Mouse (Mus musculus) heart, postnatal 0 days (tissue): ENCODE data around the gene Neu2. TPM values are rescaled to one million over a fixed set of nuclear protein-coding genes. Genes with fewer than 3 reads are reported as not detected.

Source experiments
- ATAC-seq: fragments of 200-750 bp; cut with Nextera tagmentation; 2 replicates; pipeline ENCODE4 v1.8.0; 2017; ENCODE audit warnings: low read depth, moderate number of reproducible peaks, moderate library complexity; ENCODE audit not compliant: insufficient read depth
- DNase-seq: peaks from one replicate; pipeline ENCODE4 v3.0.0-alpha.2; 2016; ENCODE audit warnings: low spot score
- H3K27ac ChIP-seq: fragments of 300-500 bp; sonication (generic); 2 replicates; pipeline ENCODE4 v1.5.1; 2014; ENCODE audit warnings: low read depth, mild to moderate bottlenecking
- H3K27me3 ChIP-seq: fragments of 300-500 bp; sonication (generic); 2 replicates; pipeline ENCODE4 v1.6.1; 2014; ENCODE audit warnings: low read length, mixed read lengths; ENCODE audit not compliant: control insufficient read depth, insufficient read depth
- H3K36me3 ChIP-seq: fragments of 300-500 bp; sonication (generic); replicated peaks from 2 replicates; pipeline ENCODE4 v1.6.1; 2014; ENCODE audit warnings: low read length, mixed read lengths; ENCODE audit not compliant: control insufficient read depth, insufficient read depth
- H3K4me1 ChIP-seq: fragments of 300-500 bp; sonication (generic); 2 replicates; pipeline ENCODE4 v1.6.1; 2014; ENCODE audit warnings: antibody characterized with exemption; ENCODE audit not compliant: control insufficient read depth, insufficient read depth
- H3K4me2 ChIP-seq: fragments of 300-500 bp; sonication (generic); 2 replicates; pipeline ENCODE4 v1.6.1; 2014; ENCODE audit warnings: low read depth, mild to moderate bottlenecking, low read length, moderate library complexity
- H3K4me3 ChIP-seq: fragments of 300-500 bp; sonication (generic); 2 replicates; pipeline ENCODE4 v1.5.1; 2014; ENCODE audit warnings: low read depth, low read length
- H3K9ac ChIP-seq: fragments of 300-500 bp; sonication (generic); replicated peaks from 2 replicates; pipeline ENCODE4 v1.6.1; 2014; ENCODE audit warnings: low read depth, low read length, mixed read lengths
- H3K9me3 ChIP-seq: fragments of 300-500 bp; sonication (generic); replicated peaks from 2 replicates; pipeline ENCODE4 v1.6.1; 2016; ENCODE audit warnings: low read length; ENCODE audit not compliant: control insufficient read depth
- CTCF ChIP-seq: IDR thresholded peaks from 2 replicates; pipeline ENCODE4 v1.5.1; 2016; ENCODE audit warnings: antibody characterized with exemption, control low read depth, low read depth
- EP300 ChIP-seq: IDR thresholded peaks from 2 replicates; pipeline ENCODE4 v1.6.1; 2016; ENCODE audit warnings: antibody characterized with exemption, low read depth
- WGBS: fragments of 180-500 bp; shearing (Covaris S2); extraction: QIAGEN DNeasy Blood & Tissue Kit; methylation state at CpG from one replicate; pipeline ENCODE4 v1.1.7; 2014; 5-methylcytosine and 5-hydroxymethylcytosine counted together
- polyA plus RNA-seq: library from polyadenylated mRNA; unstranded; fragments of >200 nt; fragmentation: Nextera tagmentation; extraction: Ambion mirVana; gene quantifications from 2 replicates; pipeline ENCODE4 v1.2.1, GENCODE M21; 2015
- total RNA-seq: library from RNA; depleted of rRNA; stranded (reverse); fragments of >200 nt; gene quantifications from 2 replicates; pipeline ENCODE4 v1.2.3, GENCODE M21; 2014; ENCODE audit warnings: low replicate concordance

Neu2 gene
- total and polyA plus RNA-seq, 2 experiments from 2014 or later = not detected

- TF ChIP-seq CTCF (no peak), EP300 (no peak)
Observed at GRCm38 (mm10) chr1:87521523-87521922, 11.8 kb downstream of the Neu2 start.

DNA sequence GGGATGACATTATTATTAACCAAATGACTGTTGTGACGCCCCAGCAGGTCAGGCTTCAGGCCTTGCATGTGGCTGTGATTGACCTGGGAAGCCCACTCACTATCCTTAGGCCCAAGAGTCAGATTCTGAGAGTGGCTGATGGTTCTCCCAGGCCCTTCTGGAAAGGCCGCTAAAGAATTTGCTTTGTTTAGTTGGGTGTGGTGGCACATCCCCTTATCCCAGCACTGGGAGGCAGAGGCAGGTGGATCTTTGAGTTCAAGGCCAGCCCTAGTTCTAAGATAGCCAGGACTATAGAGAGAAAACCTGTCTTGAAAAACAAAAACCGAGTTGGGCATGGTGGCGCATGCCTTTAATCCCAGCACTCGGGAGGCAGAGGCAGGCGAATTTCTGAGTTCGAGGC is 15.4 kb downstream of the Neu2 start:
- H3K9ac ChIP-seq = no peak overlapping the region
- TF ChIP-seq EP300 = no peak
- TF ChIP-seq CTCF = no peak
- H3K4me1 ChIP-seq = no peaks in the 10 kb centered on the region
- H3K27ac ChIP-seq = no peak overlapping the region
- no peaks in the 10 kb centered on the region for H3K9me3 ChIP-seq
- 86% methylated on average over 7 of the region's 7 CpGs for WGBS
- no peak overlapping the region for H3K4me3 ChIP-seq
- ATAC-seq (no peak), DNase-seq (no peak)
- H3K4me2 ChIP-seq = no peak overlapping the region
- H3K27me3 ChIP-seq = no peaks in the 10 kb centered on the region
- H3K36me3 ChIP-seq = no peaks in the 10 kb centered on the region

More at GRCm38 (mm10) chr1:87521523-87521922, 11.8 kb downstream of the Neu2 start:
- Histone ChIP-seq H3K9me3 (no peaks in the 10 kb centered on the region), H3K9ac (no peak overlapping the region), H3K27ac (no peak overlapping the region), H3K36me3 (no peaks in the 10 kb centered on the region), H3K4me1 (no peaks in the 10 kb centered on the region), H3K4me3 (no peak overlapping the region), H3K4me2 (no peak overlapping the region), H3K27me3 (no peaks in the 10 kb centered on the region)
- no peak for ATAC-seq
- 23% methylated on average over 1 of the region's 1 CpGs for WGBS
- DNase-seq = no peak

- ATAC-seq (no peak), DNase-seq (no peak)
- no peaks in the 10 kb centered on the region for H3K9me3 ChIP-seq
- 73% methylated on average over 9 of the region's 9 CpGs for WGBS
- no peak overlapping the region for H3K27ac ChIP-seq
- H3K27me3 ChIP-seq = no peaks in the 10 kb centered on the region
- H3K4me3 ChIP-seq = no peak overlapping the region
- no peaks in the 10 kb centered on the region for H3K36me3 ChIP-seq
- no peaks in the 10 kb centered on the region for H3K4me1 ChIP-seq
- no peak for TF ChIP-seq CTCF
- no peak for TF ChIP-seq EP300
- H3K9ac ChIP-seq = no peak overlapping the region
- no peak overlapping the region for H3K4me2 ChIP-seq
Observed at GRCm38 (mm10) chr1:87527191-87527590, 17.5 kb downstream of the Neu2 start.

DNA sequence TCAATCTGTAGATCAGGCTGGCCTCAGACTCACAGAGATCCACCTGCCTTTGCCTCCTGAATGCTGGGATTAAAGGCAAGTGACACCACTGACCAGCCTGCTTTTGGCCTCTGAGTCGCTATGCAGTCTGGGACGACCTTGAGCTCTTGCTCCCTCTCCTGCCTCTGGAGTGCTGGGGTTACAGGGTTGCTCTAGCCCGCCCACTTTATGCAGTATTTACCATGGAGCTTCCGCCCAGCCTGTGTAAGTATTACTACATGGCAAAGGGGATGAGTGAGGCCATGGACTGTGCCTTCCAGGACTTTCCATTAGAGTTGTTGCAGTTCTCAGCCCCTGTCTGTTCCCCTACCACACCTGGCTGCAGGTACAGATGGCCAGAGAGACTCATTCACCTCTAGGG is 22.7 kb downstream of the Neu2 start:
- Histone ChIP-seq H3K4me2 (no peak overlapping the region), H3K9me3 (no peaks in the 10 kb centered on the region), H3K27me3 (no peaks in the 10 kb centered on the region), H3K27ac (no peak overlapping the region), H3K36me3 (no peaks in the 10 kb centered on the region), H3K4me3 (no peak overlapping the region), H3K4me1 (no peaks in the 10 kb centered on the region), H3K9ac (no peak overlapping the region)
- 64% methylated on average over 4 of the region's 4 CpGs for WGBS
- TF ChIP-seq EP300 (no peak), CTCF (no peak)
- DNase-seq (no peak), ATAC-seq (no peak)

- H3K27me3 ChIP-seq = no peaks in the 10 kb centered on the region
- no peaks in the 10 kb centered on the region for H3K9me3 ChIP-seq
- H3K9ac ChIP-seq = no peak overlapping the region
- no peaks in the 10 kb centered on the region for H3K36me3 ChIP-seq
- no peaks in the 10 kb centered on the region for H3K4me1 ChIP-seq
- 72% methylated on average over 3 of the region's 3 CpGs for WGBS
- no peak for TF ChIP-seq EP300
- no peak for TF ChIP-seq CTCF
- H3K4me3 ChIP-seq = no peak overlapping the region
- no peak overlapping the region for H3K4me2 ChIP-seq
- DNase-seq (no peak), ATAC-seq (no peak)
- no peak overlapping the region for H3K27ac ChIP-seq
Observed at GRCm38 (mm10) chr1:87534118-87534517, 24.4 kb downstream of the Neu2 start.

DNA sequence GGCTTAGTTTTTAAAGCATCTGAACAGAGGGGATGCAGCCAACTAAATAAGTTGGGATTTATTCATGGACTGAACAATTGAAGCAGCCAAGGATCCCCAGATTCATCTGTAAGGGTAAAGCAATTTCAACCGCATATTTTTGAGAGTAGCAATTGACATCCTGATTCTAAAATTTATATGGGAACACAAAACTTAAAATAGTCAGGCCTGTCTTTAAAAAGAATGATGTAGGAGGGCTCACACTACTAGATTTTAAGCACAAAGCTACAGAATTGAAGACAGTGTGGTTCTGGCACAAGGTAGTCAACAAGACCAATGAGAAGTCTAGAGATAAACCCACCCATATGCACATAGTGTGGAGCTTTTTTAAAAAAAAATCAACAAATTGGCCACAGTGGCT is 27.3 kb downstream of the Neu2 start:
- H3K9ac ChIP-seq = no peak overlapping the region
- WGBS = 91% methylated on average over 1 of the region's 1 CpGs
- no peak for ATAC-seq
- no peak overlapping the region for H3K4me2 ChIP-seq
- no peak for DNase-seq
- no peak overlapping the region for H3K4me3 ChIP-seq
- no peak for TF ChIP-seq EP300
- TF ChIP-seq CTCF = no peak
- no peaks in the 10 kb centered on the region for H3K9me3 ChIP-seq
- H3K27me3 ChIP-seq = no peaks in the 10 kb centered on the region
- H3K27ac ChIP-seq = no peak overlapping the region
- no peaks in the 10 kb centered on the region for H3K4me1 ChIP-seq
- no peaks in the 10 kb centered on the region for H3K36me3 ChIP-seq
